Mouse (Mus musculus): ENCODE results near the gene Kdm5a. TPM values are rescaled to one million over a fixed set of nuclear protein-coding genes. Genes with fewer than 3 reads are reported as not detected.

The Kdm5a gene
- polyA plus RNA-seq, 2 experiments = 13.5 to 45.4 TPM

DNA sequence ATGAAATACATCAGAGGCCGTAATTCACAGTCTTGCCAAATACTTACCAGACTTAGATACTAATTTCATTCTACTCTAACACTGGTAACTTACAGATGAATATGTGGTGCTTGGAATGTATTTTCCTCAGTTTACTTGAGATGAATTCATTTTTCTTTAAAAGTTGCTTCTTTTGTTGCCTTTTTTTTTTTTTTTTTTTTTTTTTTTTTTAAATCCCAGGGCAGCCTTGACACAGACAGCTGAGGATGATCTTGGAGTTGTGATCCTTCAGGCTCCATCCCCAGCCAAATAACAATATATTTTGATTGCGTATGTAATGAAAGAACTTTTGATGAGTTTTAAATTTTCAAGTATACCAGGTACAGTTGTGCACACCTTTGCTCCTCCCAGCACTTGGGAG, 1.8 kb upstream of the Kdm5a start:
- Histone ChIP-seq H3K9ac (ENCODE audit: low read depth, low read length, severe bottlenecking) (no peak overlapping the region), H3K4me1 (ENCODE audit: control insufficient read depth, insufficient read depth, low read length) (peaks cover 12% of the 10 kb centered on the region), H3K27ac (replicated peaks; ENCODE audit: low read depth, low read length) (no peak overlapping the region), H3K9me3 (ENCODE audit: control insufficient read depth, low read length) (no peaks in the 10 kb centered on the region), H3K4me2 (replicated peaks; ENCODE audit: low read depth, low read length, severe bottlenecking) (no peak overlapping the region), H3K4me3 (replicated peaks; ENCODE audit: low read length) (no peak overlapping the region), H3K36me3 (ENCODE audit: control insufficient read depth, insufficient read depth, low read length) (peaks cover 1% of the 10 kb centered on the region; the same call in 1 of the 2 replicates), H3K27me3 (ENCODE audit: control insufficient read depth, insufficient read depth, low read length) (no peaks in the 10 kb centered on the region)
- no peak for TF ChIP-seq POLR2A (IDR thresholded peaks at IDR 0.05; ENCODE audit: borderline replicate concordance, extremely low read depth, insufficient read depth, insufficient read length)
- whole genome bisulfite sequencing = 96% methylated on average over 2 of the region's 2 CpGs
- ATAC-seq (ENCODE audit: low FRiP score, low read depth) (no peak), DNase-seq (ENCODE audit: low spot score) (no peak)

DNA sequence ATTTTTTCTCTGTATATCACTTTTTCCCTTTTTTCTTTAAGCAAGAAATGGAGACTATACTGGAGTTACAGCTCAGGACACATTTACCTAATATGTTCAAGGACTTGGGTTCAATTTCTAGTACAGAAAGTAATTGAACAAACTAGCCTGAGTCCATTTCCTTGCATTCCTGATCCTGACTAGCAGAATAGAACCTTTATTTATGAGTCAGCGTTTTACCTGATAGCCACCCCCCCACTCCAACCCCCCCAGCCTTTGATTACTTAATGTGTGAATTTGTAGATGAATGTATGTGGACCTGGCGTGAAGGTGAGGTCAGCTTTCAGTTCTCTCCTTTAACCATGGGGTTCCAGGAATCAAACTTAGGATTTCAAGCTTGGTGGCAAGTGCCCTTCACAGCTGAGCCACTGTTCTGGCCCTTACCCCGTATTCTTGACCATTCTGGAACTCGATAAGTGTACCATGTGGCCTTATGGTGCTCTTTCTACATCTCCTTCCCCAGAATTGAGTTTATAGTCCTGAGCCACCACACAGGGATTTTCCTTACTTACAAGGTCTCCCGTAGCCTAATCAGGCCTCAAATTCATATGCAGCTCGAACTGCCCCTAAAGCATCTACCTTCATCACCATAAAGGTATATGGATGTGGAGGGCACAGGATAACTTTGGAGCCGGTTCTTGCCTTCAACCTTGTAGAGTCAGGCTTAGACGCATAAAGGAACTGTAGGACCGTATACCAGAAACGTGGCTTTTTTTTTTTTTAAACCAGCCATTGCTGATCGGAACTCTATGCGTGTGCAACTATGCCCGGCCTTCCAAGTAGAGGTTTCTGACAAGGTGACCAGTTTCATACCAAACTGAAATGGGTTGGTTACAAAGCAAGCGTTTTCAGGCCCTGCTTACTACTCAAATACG, 893 bp upstream of the Kdm5a start:
- no peak for DNase-seq (ENCODE audit: low spot score)
- Histone ChIP-seq H3K9me3 (ENCODE audit: control insufficient read depth, low read length) (no peaks in the 10 kb centered on the region), H3K27me3 (ENCODE audit: control insufficient read depth, insufficient read depth, low read length) (no peaks in the 10 kb centered on the region), H3K27ac (replicated peaks; ENCODE audit: low read depth, low read length) (peak overlapping the region; percentile 97), H3K36me3 (ENCODE audit: control insufficient read depth, insufficient read depth, low read length) (peaks cover 8% of the 10 kb centered on the region; the same call in 1 of the 2 replicates), H3K4me3 (replicated peaks; ENCODE audit: low read length) (peak overlapping the region; percentile 98), H3K4me2 (replicated peaks; ENCODE audit: low read depth, low read length, severe bottlenecking) (peak overlapping the region; percentile 75), H3K4me1 (ENCODE audit: control insufficient read depth, insufficient read depth, low read length) (peaks cover 12% of the 10 kb centered on the region), H3K9ac (ENCODE audit: low read depth, low read length, severe bottlenecking) (peak overlapping the region; percentile 93)
- TF ChIP-seq POLR2A (IDR thresholded peaks at IDR 0.05; ENCODE audit: borderline replicate concordance, extremely low read depth, insufficient read depth, insufficient read length) = no peak
- 22% methylated on average over 15 of the region's 15 CpGs for WGBS
- ATAC-seq (ENCODE audit: low FRiP score, low read depth) = no peak

DNA sequence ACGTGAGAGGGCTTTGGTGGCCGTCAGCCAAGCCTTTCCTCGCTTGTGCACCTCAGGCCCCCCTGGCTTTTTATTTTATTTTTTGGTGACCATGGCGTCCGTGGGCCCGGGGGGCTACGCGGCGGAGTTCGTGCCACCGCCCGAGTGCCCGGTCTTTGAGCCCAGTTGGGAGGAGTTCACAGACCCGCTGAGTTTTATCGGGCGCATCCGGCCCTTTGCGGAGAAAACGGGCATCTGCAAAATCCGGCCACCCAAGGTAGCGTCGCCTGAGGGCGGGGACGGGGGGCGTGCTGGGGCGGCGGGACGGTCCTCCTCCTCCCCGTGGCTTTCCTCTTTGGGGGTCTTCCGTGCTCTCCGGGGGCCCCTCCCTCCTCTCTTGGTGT, 590 bp downstream of the Kdm5a start:
- ATAC-seq (ENCODE audit: low FRiP score, low read depth) = no peak
- TF ChIP-seq POLR2A (IDR thresholded peaks at IDR 0.05; ENCODE audit: borderline replicate concordance, extremely low read depth, insufficient read depth, insufficient read length) = no peak
- Histone ChIP-seq H3K27ac (replicated peaks; ENCODE audit: low read depth, low read length) (peak overlapping the region; percentile 97), H3K4me1 (ENCODE audit: control insufficient read depth, insufficient read depth, low read length) (peaks cover 12% of the 10 kb centered on the region), H3K9ac (ENCODE audit: low read depth, low read length, severe bottlenecking) (peak overlapping the region; percentile 93), H3K36me3 (ENCODE audit: control insufficient read depth, insufficient read depth, low read length) (peaks cover 23% of the 10 kb centered on the region), H3K27me3 (ENCODE audit: control insufficient read depth, insufficient read depth, low read length) (no peaks in the 10 kb centered on the region), H3K9me3 (ENCODE audit: control insufficient read depth, low read length) (no peaks in the 10 kb centered on the region), H3K4me2 (replicated peaks; ENCODE audit: low read depth, low read length, severe bottlenecking) (peak overlapping the region; percentile 75), H3K4me3 (replicated peaks; ENCODE audit: low read length) (peak overlapping the region; percentile 98)
- WGBS = under 1% methylated on average over 31 of the region's 31 CpGs
- no peak for DNase-seq (ENCODE audit: low spot score)

DNA sequence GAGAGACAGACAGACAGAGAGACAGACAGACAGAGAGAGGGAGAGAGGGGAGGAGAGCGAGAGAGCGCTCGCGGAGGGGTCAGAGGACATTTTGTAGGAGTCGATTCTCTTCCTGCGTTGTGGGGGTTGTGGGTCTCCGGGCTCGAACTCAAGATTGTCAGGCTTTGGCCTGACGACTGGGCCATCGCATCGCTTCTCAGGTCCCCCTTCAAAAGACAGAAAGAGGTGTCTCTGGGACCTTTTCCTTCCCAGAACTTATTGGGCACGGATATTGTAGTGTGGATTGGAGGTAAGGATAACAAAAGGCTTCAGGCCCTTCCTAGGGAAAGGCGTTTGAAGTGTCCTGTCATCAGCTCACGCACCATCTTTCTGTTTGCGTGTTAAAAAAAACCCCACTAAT, 1.1 kb downstream of the Kdm5a start:
- H3K4me2 ChIP-seq (replicated peaks; ENCODE audit: low read depth, low read length, severe bottlenecking) = peak overlapping the region; percentile 75
- no peak overlapping the region for H3K27ac ChIP-seq (replicated peaks; ENCODE audit: low read depth, low read length)
- H3K36me3 ChIP-seq (ENCODE audit: control insufficient read depth, insufficient read depth, low read length) = peaks cover 28% of the 10 kb centered on the region
- H3K4me3 ChIP-seq (replicated peaks; ENCODE audit: low read length) = peak overlapping the region; percentile 98
- no peak for ATAC-seq (ENCODE audit: low FRiP score, low read depth)
- H3K4me1 ChIP-seq (ENCODE audit: control insufficient read depth, insufficient read depth, low read length) = peaks cover 12% of the 10 kb centered on the region
- WGBS = 4% methylated on average over 15 of the region's 15 CpGs
- no peak for TF ChIP-seq POLR2A (IDR thresholded peaks at IDR 0.05; ENCODE audit: borderline replicate concordance, extremely low read depth, insufficient read depth, insufficient read length)
- peak; percentile 4 for DNase-seq (ENCODE audit: low spot score)
- peak overlapping the region; percentile 93 for H3K9ac ChIP-seq (ENCODE audit: low read depth, low read length, severe bottlenecking)
- no peaks in the 10 kb centered on the region for H3K27me3 ChIP-seq (ENCODE audit: control insufficient read depth, insufficient read depth, low read length)
- no peaks in the 10 kb centered on the region for H3K9me3 ChIP-seq (ENCODE audit: control insufficient read depth, low read length)

DNA sequence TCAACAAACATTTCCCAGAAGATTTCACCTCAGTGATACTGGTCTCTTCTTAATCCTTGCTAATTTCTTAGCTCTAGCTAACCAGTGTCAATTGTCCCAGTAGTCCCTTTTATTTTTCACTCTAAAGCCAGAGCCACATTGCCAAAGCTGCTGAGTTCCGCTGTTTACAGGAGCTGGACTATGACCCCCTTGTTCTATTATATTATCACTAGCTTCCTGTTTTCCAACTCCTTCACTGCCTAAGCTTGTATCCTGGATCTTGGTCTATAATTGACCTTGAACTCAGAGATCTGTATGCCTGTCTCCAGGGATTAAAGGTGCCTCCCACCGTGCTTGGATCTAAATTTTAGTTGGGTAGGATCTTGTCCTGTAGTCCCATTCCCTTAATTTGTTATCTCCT, 12.8 kb downstream of the Kdm5a start:
- Histone ChIP-seq H3K4me3 (replicated peaks; ENCODE audit: low read length) (no peak overlapping the region), H3K27me3 (ENCODE audit: control insufficient read depth, insufficient read depth, low read length) (no peaks in the 10 kb centered on the region), H3K27ac (replicated peaks; ENCODE audit: low read depth, low read length) (no peak overlapping the region), H3K4me1 (ENCODE audit: control insufficient read depth, insufficient read depth, low read length) (no peaks in the 10 kb centered on the region), H3K4me2 (replicated peaks; ENCODE audit: low read depth, low read length, severe bottlenecking) (no peak overlapping the region), H3K36me3 (ENCODE audit: control insufficient read depth, insufficient read depth, low read length) (peaks cover 86% of the 10 kb centered on the region), H3K9ac (ENCODE audit: low read depth, low read length, severe bottlenecking) (no peak overlapping the region), H3K9me3 (ENCODE audit: control insufficient read depth, low read length) (no peaks in the 10 kb centered on the region)
- DNase-seq (ENCODE audit: low spot score) (no peak), ATAC-seq (ENCODE audit: low FRiP score, low read depth) (no peak)
- WGBS = 94% methylated on average over 2 of the region's 2 CpGs
- no peak for TF ChIP-seq POLR2A (IDR thresholded peaks at IDR 0.05; ENCODE audit: borderline replicate concordance, extremely low read depth, insufficient read depth, insufficient read length)
